Mouse (Mus musculus) heart, postnatal 0 days (tissue): ENCODE results near the gene Extl1.

Experiments
- CTCF ChIP-seq: IDR thresholded peaks from 2 replicates; pipeline ENCODE4 v1.5.1; 2016; ENCODE audit warnings: antibody characterized with exemption, control low read depth, low read depth
- EP300 ChIP-seq: IDR thresholded peaks from 2 replicates; pipeline ENCODE4 v1.6.1; 2016; ENCODE audit warnings: antibody characterized with exemption, low read depth

DNA sequence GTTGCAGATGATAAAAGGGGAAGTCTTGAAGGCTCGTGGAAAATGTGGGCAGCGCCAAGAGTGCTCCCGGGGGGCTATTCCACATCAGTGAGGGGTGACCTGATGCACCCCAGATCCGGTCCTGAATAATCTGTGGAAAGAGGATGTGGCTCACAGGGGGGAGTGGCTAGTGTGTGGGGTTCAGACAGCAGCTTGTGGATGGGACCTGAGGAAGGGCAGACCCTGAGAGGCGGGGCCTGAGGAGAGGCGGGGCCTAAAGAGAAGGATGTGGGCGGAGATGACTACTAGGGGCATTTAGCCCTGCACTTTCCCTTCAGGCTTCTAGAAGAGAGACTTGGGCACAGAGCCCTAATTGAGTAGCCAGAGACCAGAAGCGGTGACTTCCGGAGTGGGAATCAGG is 21.1 kb downstream of the Extl1 start:
- TF ChIP-seq CTCF: no peak
- TF ChIP-seq EP300: no peak
